Mouse (Mus musculus): ENCODE data around the gene Ikzf3. TPM values are rescaled to one million over a fixed set of nuclear protein-coding genes. Genes with fewer than 3 reads are reported as not detected.

Ikzf3 gene
- polyA plus RNA-seq, 1 experiment from 2014 or later: 0.04 TPM

DNA sequence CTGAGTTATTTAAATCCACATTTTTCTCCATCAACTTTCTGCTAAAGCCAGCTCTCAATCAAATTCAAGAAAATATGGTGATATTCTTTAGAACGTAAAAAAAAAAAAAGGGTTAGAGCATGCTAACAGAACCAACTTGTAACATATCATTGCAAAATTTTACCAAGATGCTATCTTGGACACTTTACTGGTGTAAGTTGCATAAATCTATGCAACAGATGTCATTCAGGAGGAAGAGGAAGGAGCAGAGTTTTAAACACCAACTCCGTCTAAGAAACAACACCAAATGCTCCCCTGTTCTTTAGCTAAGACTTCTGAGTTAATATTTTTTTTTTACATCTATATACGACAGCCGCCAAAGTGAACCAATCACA lies 69.4 kb downstream of the Ikzf3 start:
- no peak for ATAC-seq (ENCODE audit: low FRiP score)
- 0 out of 2 replicates have a peak, but pooled peaks cover 7% of the 10 kb centered on the region for H3K27me3 ChIP-seq
- no peaks in the 10 kb centered on the region for H3K9me3 ChIP-seq
- H3K27ac ChIP-seq: no peak overlapping the region
- no peak overlapping the region for H3K4me3 ChIP-seq (replicated peaks)
- H3K36me3 ChIP-seq (replicated peaks): no peaks in the 10 kb centered on the region
- WGBS: 84% methylated on average over 4 of the region's 4 CpGs
- H3K4me1 ChIP-seq: peaks cover 6% of the 10 kb centered on the region
- no peak overlapping the region for H3K4me2 ChIP-seq
- H3K9ac ChIP-seq: no peak overlapping the region

DNA sequence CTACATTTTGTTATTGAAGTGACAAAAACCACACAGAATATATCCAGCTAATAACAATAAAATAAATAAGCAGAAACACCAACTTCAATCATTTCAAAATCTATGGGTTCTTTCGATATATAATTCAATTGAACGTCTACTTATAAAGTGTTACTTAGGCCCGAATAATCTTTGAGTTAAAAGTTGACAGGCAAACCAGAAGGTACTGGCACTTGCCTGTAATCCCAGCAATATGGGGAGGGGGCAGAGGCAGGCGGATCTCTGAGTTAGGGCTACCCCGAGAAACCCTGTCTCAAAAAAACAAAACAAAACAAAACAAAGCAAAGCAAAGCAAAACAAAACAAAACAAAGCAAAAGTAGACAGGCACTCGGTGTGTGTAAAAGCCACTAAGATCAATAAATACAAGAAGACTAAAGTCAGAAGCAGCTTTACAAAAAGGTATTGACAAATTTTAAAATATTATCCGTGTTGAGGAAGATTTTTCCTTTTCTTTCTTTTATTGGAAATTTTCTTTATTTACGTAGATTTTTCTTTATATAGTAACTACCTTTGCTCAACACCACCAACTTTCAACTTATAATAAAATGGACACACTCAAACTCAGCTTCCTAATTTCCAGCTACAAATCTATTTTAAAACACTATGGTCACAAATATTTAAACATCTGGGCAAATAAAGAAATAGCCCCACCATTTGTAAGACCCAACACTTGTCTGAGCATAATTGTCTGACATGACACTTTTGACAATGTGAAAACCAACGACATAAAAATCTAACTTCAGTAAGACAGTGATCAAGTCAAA lies 70.0 kb downstream of the Ikzf3 start:
- H3K4me3 ChIP-seq (replicated peaks): no peak overlapping the region
- 87% methylated on average over 9 of the region's 9 CpGs for WGBS

DNA sequence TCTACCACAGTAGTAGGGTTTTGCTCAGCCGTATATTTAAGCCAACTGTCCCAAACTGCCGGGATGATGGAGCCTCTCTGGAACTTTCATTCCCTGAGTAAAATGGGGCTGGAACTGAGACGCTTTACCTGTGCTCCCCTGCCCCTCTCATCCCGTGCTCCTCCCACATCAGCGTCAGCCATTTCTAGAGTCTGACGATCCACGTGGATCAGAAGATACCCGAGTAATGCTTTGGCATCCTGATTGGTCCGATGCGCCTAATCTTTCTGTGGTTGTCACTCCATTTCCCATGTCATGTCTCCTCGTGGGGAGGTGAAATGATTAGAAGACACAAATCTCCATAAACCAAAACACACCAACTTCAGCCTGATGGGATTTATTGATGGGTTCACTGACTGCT lies 70.9 kb downstream of the Ikzf3 start:
- H3K4me3 ChIP-seq (replicated peaks): no peak overlapping the region
- WGBS: 90% methylated on average over 11 of the region's 11 CpGs
- no peak overlapping the region for H3K27ac ChIP-seq
- no peaks in the 10 kb centered on the region for H3K9me3 ChIP-seq
- no peak overlapping the region for H3K9ac ChIP-seq
- H3K4me2 ChIP-seq: no peak overlapping the region
- peaks cover 6% of the 10 kb centered on the region for H3K4me1 ChIP-seq
- 0 out of 2 replicates have a peak, but pooled peaks cover 7% of the 10 kb centered on the region for H3K27me3 ChIP-seq
- ATAC-seq (ENCODE audit: low FRiP score): no peak
- no peaks in the 10 kb centered on the region for H3K36me3 ChIP-seq (replicated peaks)

More for the DNA sequence above, 70.0 kb downstream of the Ikzf3 start:
- Histone ChIP-seq H3K36me3 (replicated peaks) (no peaks in the 10 kb centered on the region), H3K27me3 (0 out of 2 replicates have a peak, but pooled peaks cover 7% of the 10 kb centered on the region), H3K9ac (no peak overlapping the region), H3K4me2 (no peak overlapping the region), H3K27ac (no peak overlapping the region), H3K4me1 (peaks cover 6% of the 10 kb centered on the region), H3K9me3 (no peaks in the 10 kb centered on the region)
- ATAC-seq (ENCODE audit: low FRiP score): no peak

DNA sequence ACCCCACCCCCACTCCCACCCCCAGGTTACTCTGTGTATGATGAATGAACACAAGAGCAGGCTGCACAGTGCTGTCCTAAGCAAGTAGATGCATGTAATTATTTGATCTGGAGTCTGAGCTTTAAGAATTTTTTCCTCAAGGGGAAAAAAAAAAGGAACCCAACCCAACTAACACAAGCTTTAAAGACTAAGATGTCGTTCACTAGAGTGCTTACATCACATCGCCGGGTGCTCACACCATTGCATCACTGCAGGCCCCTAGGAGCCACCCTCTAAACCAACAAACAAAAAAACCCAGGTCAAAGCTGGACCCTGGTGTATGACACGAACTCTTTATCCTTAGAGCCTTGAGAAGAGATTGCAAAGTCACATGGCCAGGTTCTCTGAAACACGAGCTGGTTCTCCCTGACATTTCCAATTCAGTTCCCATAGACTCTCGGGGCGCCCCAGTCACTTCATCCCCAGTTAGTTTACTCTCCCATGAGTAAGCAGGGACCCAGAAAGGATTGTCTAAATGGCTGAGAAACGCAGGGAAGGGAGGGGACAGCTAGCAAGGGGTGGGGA lies 71.8 kb downstream of the Ikzf3 start:
- no peak overlapping the region for H3K4me3 ChIP-seq (replicated peaks)
- H3K9me3 ChIP-seq: no peaks in the 10 kb centered on the region
- H3K9ac ChIP-seq: no peak overlapping the region
- no peak for ATAC-seq (ENCODE audit: low FRiP score)
- H3K4me1 ChIP-seq: peaks cover 6% of the 10 kb centered on the region
- H3K36me3 ChIP-seq (replicated peaks): no peaks in the 10 kb centered on the region
- H3K4me2 ChIP-seq: no peak overlapping the region
- H3K27me3 ChIP-seq: 0 out of 2 replicates have a peak, but pooled peaks cover 7% of the 10 kb centered on the region
- 58% methylated on average over 8 of the region's 8 CpGs for WGBS
- H3K27ac ChIP-seq: no peak overlapping the region

DNA sequence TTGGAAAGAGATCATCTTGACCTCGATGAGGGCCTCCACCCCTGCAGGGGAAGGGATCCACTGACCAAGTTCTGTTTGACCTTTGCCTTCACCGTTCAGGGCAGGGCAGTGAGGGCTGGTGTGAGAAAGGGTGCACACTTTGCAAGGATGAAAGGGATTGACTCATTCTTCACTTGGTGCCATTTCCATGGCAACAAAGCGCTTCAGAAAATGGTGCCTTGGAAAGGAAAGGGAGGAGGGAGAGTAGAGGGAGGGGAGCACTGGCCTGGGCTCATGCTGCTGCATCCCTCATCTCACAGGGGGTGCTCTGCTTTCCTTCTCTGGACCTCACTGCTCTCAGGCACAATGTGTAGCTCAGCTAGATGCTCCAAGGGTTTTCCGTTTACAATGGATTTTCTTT lies 73.1 kb downstream of the Ikzf3 start:
- Histone ChIP-seq H3K36me3 (replicated peaks) (no peaks in the 10 kb centered on the region), H3K4me3 (replicated peaks) (no peak overlapping the region), H3K27ac (no peak overlapping the region), H3K9me3 (no peaks in the 10 kb centered on the region), H3K4me2 (no peak overlapping the region), H3K4me1 (peaks cover 6% of the 10 kb centered on the region), H3K27me3 (0 out of 2 replicates have a peak, but pooled peaks cover 7% of the 10 kb centered on the region), H3K9ac (no peak overlapping the region)
- WGBS: 33% methylated on average over 4 of the region's 4 CpGs
- ATAC-seq (ENCODE audit: low FRiP score): no peak

DNA sequence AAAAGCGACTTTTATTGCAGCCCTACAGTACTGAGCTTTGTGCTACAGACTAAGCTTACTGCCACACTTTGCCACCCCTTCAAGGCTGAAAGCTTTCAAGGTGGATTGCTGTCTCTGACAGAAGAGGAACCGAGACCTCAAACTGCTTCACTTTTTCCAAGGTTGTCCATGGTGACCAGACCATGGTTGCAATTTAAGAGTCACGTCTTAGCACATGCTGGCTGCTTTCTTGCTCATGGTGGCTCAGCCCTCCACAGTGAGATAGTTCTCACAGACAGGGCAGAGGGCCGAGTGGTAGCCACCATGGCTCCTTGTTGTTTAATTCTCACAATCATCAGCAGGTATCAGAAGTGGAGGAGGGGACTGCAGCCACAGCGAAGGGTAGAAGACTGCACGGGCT lies 75.0 kb downstream of the Ikzf3 start:
- peaks cover 6% of the 10 kb centered on the region for H3K4me1 ChIP-seq
- no peak overlapping the region for H3K27ac ChIP-seq
- no peak for ATAC-seq (ENCODE audit: low FRiP score)
- no peak overlapping the region for H3K9ac ChIP-seq
- no peak overlapping the region for H3K4me2 ChIP-seq
- H3K36me3 ChIP-seq (replicated peaks): no peaks in the 10 kb centered on the region
- H3K27me3 ChIP-seq: 0 out of 2 replicates have a peak, but pooled peaks cover 17% of the 10 kb centered on the region
- no peak overlapping the region for H3K4me3 ChIP-seq (replicated peaks)
- WGBS: 84% methylated on average over 6 of the region's 6 CpGs
- no peaks in the 10 kb centered on the region for H3K9me3 ChIP-seq

DNA sequence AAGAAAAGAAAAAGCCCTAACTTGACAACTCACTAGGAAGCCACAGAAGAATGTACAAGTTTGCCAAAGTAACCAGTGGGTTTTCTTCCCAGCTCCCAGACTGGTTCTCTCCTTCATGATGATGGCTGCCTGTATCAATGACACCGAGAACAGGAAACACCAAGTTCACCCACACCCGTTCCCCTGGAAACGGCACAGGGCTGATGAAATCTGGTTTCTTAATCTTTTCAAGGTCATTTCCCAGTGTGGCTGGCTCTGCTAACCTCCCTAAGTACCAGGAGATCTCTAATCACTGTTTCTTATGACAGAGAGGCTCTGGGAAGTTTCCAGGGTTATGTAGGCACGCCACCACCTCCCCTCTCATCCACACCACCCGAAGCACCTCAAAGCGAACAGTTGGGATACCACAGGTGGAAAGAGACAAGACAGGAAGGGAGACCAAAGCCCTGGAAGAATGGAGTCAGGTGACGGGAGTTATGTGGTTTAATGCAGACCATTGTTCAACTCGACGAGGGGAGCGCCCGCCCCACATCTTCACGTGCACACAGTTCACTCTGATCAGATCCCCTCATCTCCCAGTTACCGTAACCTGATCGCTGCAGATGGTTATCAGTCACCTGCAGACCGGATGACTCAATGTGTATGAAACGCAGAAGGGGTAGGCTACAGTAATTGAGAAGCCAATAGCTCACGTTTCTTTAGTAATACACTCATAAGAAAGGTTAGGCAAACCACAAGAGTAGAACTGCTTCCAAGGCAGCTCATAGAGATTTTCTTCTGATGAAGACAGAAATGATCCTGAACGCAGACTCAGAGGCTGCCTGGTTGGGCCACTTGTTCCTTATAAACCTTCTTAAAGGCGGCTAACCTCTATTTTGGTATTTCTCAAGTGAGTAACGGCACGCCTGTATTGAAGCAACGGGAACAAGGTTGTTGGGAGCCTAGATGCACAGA lies 75.8 kb downstream of the Ikzf3 start:
- no peak overlapping the region for H3K27ac ChIP-seq
- H3K4me3 ChIP-seq (replicated peaks): no peak overlapping the region
- H3K4me2 ChIP-seq: no peak overlapping the region
- H3K4me1 ChIP-seq: peaks cover 6% of the 10 kb centered on the region
- no peak for ATAC-seq (ENCODE audit: low FRiP score)
- WGBS: 79% methylated on average over 22 of the region's 22 CpGs
- H3K27me3 ChIP-seq: 0 out of 2 replicates have a peak, but pooled peaks cover 17% of the 10 kb centered on the region
- H3K9me3 ChIP-seq: no peaks in the 10 kb centered on the region
- H3K36me3 ChIP-seq (replicated peaks): no peaks in the 10 kb centered on the region
- H3K9ac ChIP-seq: no peak overlapping the region

DNA sequence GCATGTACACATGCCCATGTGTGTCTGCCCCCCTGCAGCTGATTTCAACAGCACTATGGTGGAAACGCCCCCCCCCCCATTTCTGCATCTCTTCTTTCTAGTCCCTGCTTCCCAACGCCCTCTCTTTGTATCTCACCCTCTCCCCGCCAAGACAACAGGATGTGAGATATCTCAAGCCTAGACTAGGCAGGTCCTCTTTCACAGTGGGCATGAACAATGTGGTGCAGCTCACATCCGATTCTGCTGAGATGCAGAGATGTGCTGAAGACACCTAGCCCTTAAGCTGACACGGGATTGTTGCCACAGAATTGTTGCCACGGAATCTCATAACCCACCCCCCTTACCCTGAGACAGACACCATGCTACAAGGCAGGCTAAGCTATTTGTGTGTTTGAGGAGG lies 81.3 kb downstream of the Ikzf3 start:
- no peaks in the 10 kb centered on the region for H3K9me3 ChIP-seq
- peaks cover 39% of the 10 kb centered on the region for H3K27me3 ChIP-seq
- no peak for ATAC-seq (ENCODE audit: low FRiP score)
- H3K27ac ChIP-seq: no peak overlapping the region
- no peak overlapping the region for H3K4me2 ChIP-seq
- WGBS: 88% methylated on average over 6 of the region's 6 CpGs
- H3K36me3 ChIP-seq (replicated peaks): no peaks in the 10 kb centered on the region
- H3K4me3 ChIP-seq (replicated peaks): no peak overlapping the region
- no peaks in the 10 kb centered on the region for H3K4me1 ChIP-seq
- no peak overlapping the region for H3K9ac ChIP-seq

DNA sequence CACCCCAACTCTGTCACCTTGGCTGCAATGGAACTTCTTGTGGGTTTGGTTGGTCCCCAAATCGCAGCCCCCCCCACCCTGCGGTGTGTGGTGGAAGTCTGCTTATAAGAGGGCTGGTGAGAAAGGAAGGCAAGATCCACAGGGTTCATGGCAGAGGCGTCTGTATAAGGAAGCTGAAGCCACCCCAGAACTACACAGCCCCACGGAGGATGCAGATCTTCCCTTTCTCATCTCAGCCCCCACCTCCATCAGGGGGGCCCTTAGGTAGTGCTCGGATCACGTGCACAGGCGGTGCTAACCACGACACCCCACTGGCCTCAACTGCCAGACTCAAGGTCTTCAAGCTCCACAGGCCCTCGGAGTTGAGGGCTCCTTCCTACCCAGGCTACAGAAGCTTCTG lies 81.9 kb downstream of the Ikzf3 start:
- H3K27ac ChIP-seq: no peak overlapping the region
- 87% methylated on average over 9 of the region's 9 CpGs for WGBS
- no peaks in the 10 kb centered on the region for H3K36me3 ChIP-seq (replicated peaks)
- no peaks in the 10 kb centered on the region for H3K4me1 ChIP-seq
- H3K4me3 ChIP-seq (replicated peaks): no peak overlapping the region
- ATAC-seq (ENCODE audit: low FRiP score): no peak
- H3K27me3 ChIP-seq: peaks cover 45% of the 10 kb centered on the region
- H3K4me2 ChIP-seq: no peak overlapping the region
- no peak overlapping the region for H3K9ac ChIP-seq
- no peaks in the 10 kb centered on the region for H3K9me3 ChIP-seq

DNA sequence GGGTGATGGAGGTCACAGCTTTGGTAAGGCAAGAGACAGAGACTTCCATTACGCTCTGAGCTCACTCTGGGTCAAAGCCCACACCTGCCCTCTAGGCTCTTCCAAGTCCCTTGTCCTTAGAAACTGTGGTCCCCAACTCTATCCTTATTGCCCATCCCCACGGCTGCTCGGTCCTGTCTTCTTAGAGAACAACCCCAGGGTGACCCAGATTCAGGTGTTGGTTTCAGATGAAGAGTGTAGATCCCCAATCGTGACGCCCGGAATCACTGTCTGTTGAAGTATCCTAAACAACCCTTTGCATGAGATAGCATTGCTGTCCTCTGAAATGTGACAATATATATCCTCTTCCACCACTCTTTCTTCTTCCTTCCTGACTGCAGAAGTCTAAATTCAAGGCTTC lies 83.6 kb downstream of the Ikzf3 start:
- Histone ChIP-seq H3K27ac (no peak overlapping the region), H3K4me2 (no peak overlapping the region), H3K27me3 (peaks cover 56% of the 10 kb centered on the region), H3K36me3 (replicated peaks) (no peaks in the 10 kb centered on the region), H3K9ac (no peak overlapping the region), H3K4me1 (peaks cover 5% of the 10 kb centered on the region; the same call in 1 of the 2 replicates), H3K9me3 (no peaks in the 10 kb centered on the region), H3K4me3 (replicated peaks) (no peak overlapping the region)
- WGBS: 93% methylated on average over 6 of the region's 6 CpGs
- no peak for ATAC-seq (ENCODE audit: low FRiP score)

DNA sequence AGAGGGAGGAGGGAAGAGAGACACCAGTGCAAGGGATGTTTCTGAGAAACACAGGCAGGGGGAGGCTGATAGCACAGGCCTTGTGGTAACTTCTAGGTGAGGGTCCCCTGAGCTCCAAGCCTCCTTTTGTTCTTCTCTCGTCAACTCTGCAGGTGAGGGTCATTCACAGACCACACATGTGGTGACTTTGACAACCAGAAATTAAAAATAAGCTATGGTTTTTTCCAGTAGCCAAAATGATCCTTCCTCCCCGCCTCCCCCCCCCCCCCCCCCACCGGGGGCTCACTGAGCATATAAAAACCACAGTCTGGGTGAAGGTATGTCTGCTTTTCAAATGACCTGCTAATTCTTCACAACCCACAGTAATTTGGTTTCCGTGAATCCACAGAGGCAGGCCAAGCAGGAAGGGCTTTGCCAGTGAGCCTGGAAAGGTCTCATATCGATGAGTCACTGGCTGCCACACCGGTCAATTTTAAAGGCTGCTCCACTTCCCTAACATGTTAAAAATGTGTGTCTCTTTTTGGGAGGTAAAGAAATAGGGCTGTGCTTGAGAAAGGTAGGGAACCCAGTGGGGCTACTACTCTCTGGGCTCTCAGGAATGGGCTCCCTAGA lies 84.6 kb downstream of the Ikzf3 start:
- H3K27me3 ChIP-seq: peaks cover 50% of the 10 kb centered on the region
- ATAC-seq (ENCODE audit: low FRiP score): no peak
- no peaks in the 10 kb centered on the region for H3K36me3 ChIP-seq (replicated peaks)
- no peaks in the 10 kb centered on the region for H3K9me3 ChIP-seq
- peaks cover 5% of the 10 kb centered on the region; the same call in 1 of the 2 replicates for H3K4me1 ChIP-seq
- no peak overlapping the region for H3K9ac ChIP-seq
- no peak overlapping the region for H3K27ac ChIP-seq
- H3K4me3 ChIP-seq (replicated peaks): no peak overlapping the region
- 65% methylated on average over 6 of the region's 6 CpGs for WGBS
- H3K4me2 ChIP-seq: no peak overlapping the region

DNA sequence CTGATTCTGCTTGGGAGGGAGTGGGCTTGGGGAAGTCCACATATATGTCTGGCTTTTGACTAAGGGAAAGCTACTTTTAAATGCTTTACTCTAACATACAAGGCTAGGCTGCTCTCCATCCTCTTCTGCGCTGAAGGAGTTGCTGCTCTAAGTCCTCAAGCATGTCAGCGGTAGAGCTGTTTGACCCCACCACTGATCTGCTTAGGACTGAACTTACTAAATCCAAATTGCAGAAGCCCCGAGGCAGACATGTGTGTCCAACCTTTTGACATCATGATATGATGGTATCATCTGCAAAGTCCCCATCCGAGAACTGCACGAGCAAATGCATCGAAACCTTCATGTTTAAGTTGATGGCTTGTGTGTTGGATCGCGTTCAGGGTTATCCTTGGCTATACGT lies 86.0 kb downstream of the Ikzf3 start:
- Histone ChIP-seq H3K9ac (no peak overlapping the region), H3K4me3 (replicated peaks) (no peak overlapping the region), H3K36me3 (replicated peaks) (no peaks in the 10 kb centered on the region), H3K27ac (no peak overlapping the region), H3K4me1 (peaks cover 5% of the 10 kb centered on the region; the same call in 1 of the 2 replicates), H3K9me3 (no peaks in the 10 kb centered on the region), H3K27me3 (peaks cover 56% of the 10 kb centered on the region), H3K4me2 (no peak overlapping the region)
- WGBS: 84% methylated on average over 9 of the region's 9 CpGs
- no peak for ATAC-seq (ENCODE audit: low FRiP score)

All from forebrain, embryonic 12.5 days (tissue).